Mouse (Mus musculus) intestine, embryonic 16.5 days (tissue): ENCODE measurements around the gene Slc7a7. TPM values are rescaled to one million over a fixed set of nuclear protein-coding genes. Genes with fewer than 3 reads are reported as not detected.
"Not testable (repeated sequence)": the region's sequence is repeated elsewhere in the genome, so short reads cannot be mapped to it uniquely, and the experiment has no call there.

Experiments used
- ATAC-seq: fragments of 200-750 bp; cut with Nextera tagmentation; 2 replicates; pipeline ENCODE4 v1.8.0; 2017; ENCODE audit warnings: moderate TSS enrichment, moderate library complexity
- H3K27ac ChIP-seq: fragments of 300-500 bp; sonication (generic); 2 replicates; pipeline ENCODE4 v1.5.1; 2014; ENCODE audit warnings: mild to moderate bottlenecking, low read length
- H3K27me3 ChIP-seq: fragments of 300-500 bp; sonication (generic); replicated peaks from 2 replicates; pipeline ENCODE4 v1.6.1; 2014; ENCODE audit warnings: low read length, control low read depth, mixed read lengths; ENCODE audit not compliant: control insufficient read depth, insufficient read depth
- H3K36me3 ChIP-seq: fragments of 300-500 bp; sonication (generic); 2 replicates; pipeline ENCODE4 v1.6.1; 2014; ENCODE audit warnings: low read length, control low read depth; ENCODE audit not compliant: control insufficient read depth, insufficient read depth
- H3K4me1 ChIP-seq: fragments of 300-500 bp; sonication (generic); 2 replicates; pipeline ENCODE4 v1.6.1; 2014; ENCODE audit warnings: low read length, control low read depth, mixed read lengths; ENCODE audit not compliant: control insufficient read depth, insufficient read depth
- H3K4me2 ChIP-seq: fragments of 300-500 bp; sonication (generic); 2 replicates; pipeline ENCODE4 v1.6.1; 2014; ENCODE audit warnings: low read depth, low read length, control low read depth
- H3K4me3 ChIP-seq: fragments of 300-500 bp; sonication (generic); 2 replicates; pipeline ENCODE4 v1.5.1; 2014; ENCODE audit warnings: mild to moderate bottlenecking, low read length
- H3K9ac ChIP-seq: fragments of 300-500 bp; sonication (generic); 2 replicates; pipeline ENCODE4 v1.6.1; 2014; ENCODE audit warnings: low read depth, low read length
- H3K9me3 ChIP-seq: fragments of 300-500 bp; sonication (generic); 2 replicates; pipeline ENCODE4 v1.6.1; 2016; ENCODE audit warnings: low read length, control low read depth; ENCODE audit not compliant: control insufficient read depth
- WGBS: fragments of 180-500 bp; shearing (Covaris S2); extraction: QIAGEN DNeasy Blood & Tissue Kit; methylation state at CpG from one replicate; pipeline ENCODE4 v1.1.7; 2014; 5-methylcytosine and 5-hydroxymethylcytosine counted together
- polyA plus RNA-seq: library from polyadenylated mRNA; unstranded; fragments of >200 nt; fragmentation: Nextera tagmentation; extraction: Ambion mirVana; gene quantifications from 2 replicates; pipeline ENCODE4 v1.2.1, GENCODE M21; 2015

Gene Slc7a7
- polyA plus RNA-seq, 1 experiment from 2014 or later: 93.8 TPM

DNA sequence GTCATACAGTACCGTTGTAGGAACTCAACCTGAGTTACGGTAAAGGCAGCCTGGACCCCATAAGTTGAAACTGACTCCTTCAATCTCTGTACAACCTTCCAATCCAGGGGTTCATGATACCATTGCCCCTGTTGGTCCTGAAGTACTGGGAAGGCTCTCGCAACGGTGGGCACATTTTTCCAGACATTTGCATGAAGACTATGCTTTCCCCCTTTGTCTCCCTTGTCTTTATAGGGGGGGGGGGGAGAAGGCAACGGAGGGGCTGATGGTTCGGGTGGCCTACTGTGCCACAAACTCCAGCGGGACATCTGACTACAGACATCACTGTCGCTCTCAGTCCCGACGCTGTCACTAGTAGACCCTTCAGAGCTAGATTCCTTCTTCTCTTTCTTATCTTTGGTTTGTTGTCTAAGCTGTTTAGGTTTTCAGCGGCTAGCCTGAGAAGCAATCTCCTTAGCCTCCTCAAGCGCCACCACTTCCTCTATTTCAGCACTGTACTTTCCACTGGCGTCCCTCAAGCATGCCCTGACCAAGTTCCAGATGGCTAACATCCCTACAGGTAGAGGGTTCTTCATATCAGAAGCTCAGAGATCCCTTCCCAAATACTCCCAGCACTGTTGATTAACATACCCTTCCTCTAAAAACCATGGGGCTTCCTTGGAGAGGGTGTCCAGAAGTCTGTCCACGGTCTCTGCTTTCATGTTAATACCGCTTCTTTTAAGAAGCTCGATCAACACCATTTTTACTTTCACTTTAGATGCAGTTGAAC lies 66.6 kb downstream of the Slc7a7 start:
- not testable (repeated sequence) for H3K4me1 ChIP-seq, H3K4me3 ChIP-seq, H3K4me2 ChIP-seq, H3K36me3 ChIP-seq, H3K27me3 ChIP-seq, H3K9ac ChIP-seq, H3K27ac ChIP-seq, H3K9me3 ChIP-seq, ATAC-seq
- 93% methylated on average over 16 of the region's 16 CpGs for WGBS

DNA sequence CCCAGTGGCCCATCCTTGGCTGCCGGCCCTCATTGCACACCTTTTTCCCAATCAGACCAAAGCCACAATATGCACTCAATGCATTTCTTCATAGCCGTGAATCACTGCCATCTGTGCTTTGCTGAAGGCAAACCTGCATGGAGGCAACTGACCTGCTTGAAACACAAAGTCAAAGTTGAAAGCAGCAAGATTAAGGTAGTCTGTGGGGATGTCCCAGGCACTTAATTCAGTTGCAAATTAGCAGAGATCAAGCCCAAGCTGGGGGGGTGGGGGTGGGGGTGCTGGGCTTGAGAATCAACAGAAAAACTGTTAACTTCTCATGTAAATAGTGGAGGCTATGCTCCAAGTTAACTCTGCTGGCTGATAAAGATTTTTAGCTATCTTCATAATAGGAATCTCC lies 75.8 kb downstream of the Slc7a7 start:
- H3K4me2 ChIP-seq, H3K9ac ChIP-seq, H3K27me3 ChIP-seq, ATAC-seq, H3K9me3 ChIP-seq, H3K4me3 ChIP-seq, H3K36me3 ChIP-seq, H3K27ac ChIP-seq, H3K4me1 ChIP-seq: not testable (repeated sequence)
- 42% methylated on average over 2 of the region's 2 CpGs for WGBS

- Histone ChIP-seq H3K4me3 (no peak overlapping the region), H3K4me1 (no peaks in the 10 kb centered on the region), H3K27me3 (no peaks in the 10 kb centered on the region), H3K4me2 (no peak overlapping the region), H3K27ac (no peak overlapping the region), H3K9me3 (no peaks in the 10 kb centered on the region), H3K36me3 (no peaks in the 10 kb centered on the region), H3K9ac (no peak overlapping the region)
- no peak for ATAC-seq
- 61% methylated on average over 7 of the region's 7 CpGs for WGBS
Observed at GRCm38 (mm10) chr14:54340836-54341235, 76.7 kb downstream of the Slc7a7 start.

- Histone ChIP-seq H3K27ac (no peak overlapping the region), H3K4me3 (no peak overlapping the region), H3K9me3 (no peaks in the 10 kb centered on the region), H3K4me2 (no peak overlapping the region), H3K36me3 (no peaks in the 10 kb centered on the region), H3K27me3 (no peaks in the 10 kb centered on the region), H3K9ac (no peak overlapping the region), H3K4me1 (no peaks in the 10 kb centered on the region)
- 64% methylated on average over 8 of the region's 8 CpGs for WGBS
- ATAC-seq: no peak
Observed at GRCm38 (mm10) chr14:54333452-54334189, 84.0 kb downstream of the Slc7a7 start.

DNA sequence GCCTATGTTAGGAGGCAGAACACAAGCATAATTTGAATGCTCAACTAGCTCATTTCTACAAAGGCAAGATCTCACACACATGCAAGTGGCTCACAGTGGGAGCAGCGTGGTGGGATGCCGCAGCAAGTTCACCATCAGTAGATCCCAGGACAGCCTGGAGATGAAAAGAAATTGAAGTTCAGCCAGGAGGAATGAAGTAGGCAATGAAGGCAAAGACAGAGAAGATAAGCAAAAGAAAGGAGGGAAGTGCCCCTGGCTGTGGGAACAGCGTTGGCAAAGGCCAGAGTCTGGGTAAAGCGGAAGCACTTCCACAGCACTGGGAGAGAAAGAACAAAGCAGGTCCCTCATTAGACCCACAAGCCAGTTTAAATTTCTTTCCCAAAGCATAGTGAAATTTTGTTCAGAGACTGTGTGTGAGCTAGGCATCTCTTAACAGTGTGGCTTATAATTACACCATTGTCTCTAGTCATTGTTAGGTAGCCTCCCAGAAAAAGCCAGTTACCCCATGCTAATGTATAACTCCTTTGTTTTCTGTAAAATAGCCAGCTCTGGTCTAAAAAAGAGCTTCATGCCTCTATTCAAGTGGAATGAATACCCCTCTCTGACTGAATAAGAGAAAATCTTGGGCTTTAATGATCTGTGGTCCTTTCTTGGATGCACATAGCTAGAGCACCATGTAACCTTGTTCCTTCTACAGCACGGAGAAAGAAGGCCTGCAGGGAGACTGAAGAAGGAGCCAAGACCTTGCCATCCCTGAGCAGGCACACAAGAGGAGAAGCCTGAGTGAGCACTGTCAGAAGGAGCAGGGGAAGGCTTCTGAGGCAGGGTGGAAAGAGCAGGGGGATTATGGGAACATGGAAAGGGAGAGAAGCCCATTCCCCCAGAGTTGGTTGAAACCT lies 85.2 kb downstream of the Slc7a7 start:
- no peaks in the 10 kb centered on the region for H3K27me3 ChIP-seq
- H3K4me1 ChIP-seq: no peaks in the 10 kb centered on the region
- no peak overlapping the region for H3K4me2 ChIP-seq
- 84% methylated on average over 5 of the region's 5 CpGs for WGBS
- no peak overlapping the region for H3K27ac ChIP-seq
- ATAC-seq: no peak
- H3K4me3 ChIP-seq: no peak overlapping the region
- no peaks in the 10 kb centered on the region for H3K36me3 ChIP-seq
- no peak overlapping the region for H3K9ac ChIP-seq
- no peaks in the 10 kb centered on the region for H3K9me3 ChIP-seq

DNA sequence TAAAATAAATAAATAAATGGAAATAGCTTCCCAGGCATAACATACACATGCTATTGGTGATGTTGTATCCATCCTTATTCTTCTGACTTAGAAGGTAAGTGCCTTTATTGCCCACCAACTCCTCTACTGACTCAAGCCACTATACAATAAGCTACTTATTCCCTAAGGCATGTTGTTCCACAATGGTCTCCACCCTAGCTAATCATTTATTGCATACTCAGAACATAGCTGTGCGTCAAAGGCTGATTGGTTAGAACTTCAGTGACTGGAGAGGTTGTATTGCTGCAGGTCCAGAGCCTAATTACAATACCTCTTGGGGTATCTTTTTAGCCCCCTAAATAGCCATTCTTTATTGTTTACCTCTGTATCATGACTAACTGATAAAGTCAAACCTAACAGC lies 86.4 kb downstream of the Slc7a7 start:
- H3K27me3 ChIP-seq: no peaks in the 10 kb centered on the region
- WGBS: 78% methylated on average over 1 of the region's 1 CpGs
- ATAC-seq: no peak

GRCm38 (mm10) chr14:54329201-54329600 lies 88.4 kb downstream of the Slc7a7 start:
- H3K4me3 ChIP-seq: no peak overlapping the region
- no peaks in the 10 kb centered on the region for H3K36me3 ChIP-seq
- no peak overlapping the region for H3K4me2 ChIP-seq
- no peaks in the 10 kb centered on the region for H3K4me1 ChIP-seq
- no peaks in the 10 kb centered on the region for H3K9me3 ChIP-seq
- no peak for ATAC-seq
- WGBS: 33% methylated on average over 9 of the region's 9 CpGs
- no peak overlapping the region for H3K27ac ChIP-seq
- no peaks in the 10 kb centered on the region for H3K27me3 ChIP-seq
- no peak overlapping the region for H3K9ac ChIP-seq

More for the DNA sequence above, 86.4 kb downstream of the Slc7a7 start:
- no peak overlapping the region for H3K4me3 ChIP-seq
- no peaks in the 10 kb centered on the region for H3K36me3 ChIP-seq
- H3K9me3 ChIP-seq: no peaks in the 10 kb centered on the region
- no peak overlapping the region for H3K9ac ChIP-seq
- no peaks in the 10 kb centered on the region for H3K4me1 ChIP-seq
- no peak overlapping the region for H3K4me2 ChIP-seq
- no peak overlapping the region for H3K27ac ChIP-seq

GRCm38 (mm10) chr14:54328548-54328947 lies 89.0 kb downstream of the Slc7a7 start:
- Histone ChIP-seq H3K9me3 (no peaks in the 10 kb centered on the region), H3K9ac (no peak overlapping the region), H3K4me1 (no peaks in the 10 kb centered on the region), H3K27me3 (no peaks in the 10 kb centered on the region), H3K36me3 (no peaks in the 10 kb centered on the region), H3K27ac (no peak overlapping the region), H3K4me2 (no peak overlapping the region), H3K4me3 (no peak overlapping the region)
- ATAC-seq: no peak
- WGBS: 81% methylated on average over 2 of the region's 2 CpGs

GRCm38 (mm10) chr14:54324486-54324885 lies 93.1 kb downstream of the Slc7a7 start:
- Histone ChIP-seq H3K27ac (no peak overlapping the region), H3K27me3 (no peaks in the 10 kb centered on the region), H3K36me3 (no peaks in the 10 kb centered on the region), H3K9me3 (no peaks in the 10 kb centered on the region), H3K4me3 (no peak overlapping the region), H3K4me2 (no peak overlapping the region), H3K4me1 (no peaks in the 10 kb centered on the region), H3K9ac (no peak overlapping the region)
- no peak for ATAC-seq
- WGBS: 66% methylated on average over 5 of the region's 5 CpGs
